Mouse (Mus musculus) hindbrain, embryonic 14.5 days (tissue): ENCODE data around the gene Slc38a1. TPM values are rescaled to one million over a fixed set of nuclear protein-coding genes. Genes with fewer than 3 reads are reported as not detected.

Experiments
- ATAC-seq: fragments of 200-750 bp; cut with Nextera tagmentation; 2 replicates; pipeline ENCODE4 v1.8.0; 2017; ENCODE audit warnings: moderate number of reproducible peaks, mild to moderate bottlenecking, moderate TSS enrichment, moderate library complexity; ENCODE audit not compliant: low FRiP score
- DNase-seq: peaks from one replicate; pipeline ENCODE4 v3.0.0-alpha.2; 2015; ENCODE audit warnings: low spot score
- H3K27ac ChIP-seq: fragments of 300-500 bp; sonication (generic); 2 replicates; pipeline ENCODE4 v1.5.1; 2014; ENCODE audit warnings: mild to moderate bottlenecking, moderate library complexity
- H3K27me3 ChIP-seq: fragments of 300-500 bp; sonication (generic); 2 replicates; pipeline ENCODE4 v1.6.1; 2014; ENCODE audit warnings: mild to moderate bottlenecking, low read length, mixed read lengths; ENCODE audit not compliant: control insufficient read depth, insufficient read depth
- H3K36me3 ChIP-seq: fragments of 300-500 bp; sonication (generic); replicated peaks from 2 replicates; pipeline ENCODE4 v1.6.1; 2014; ENCODE audit not compliant: control insufficient read depth, insufficient read depth
- H3K4me1 ChIP-seq: fragments of 300-500 bp; sonication (generic); replicated peaks from 2 replicates; pipeline ENCODE4 v1.6.1; 2014; ENCODE audit warnings: antibody characterized with exemption, low read length, mixed read lengths; ENCODE audit not compliant: control insufficient read depth, insufficient read depth
- H3K4me2 ChIP-seq: fragments of 300-500 bp; sonication (generic); replicated peaks from 2 replicates; pipeline ENCODE4 v1.6.1; 2014; ENCODE audit warnings: mild to moderate bottlenecking, moderate library complexity
- H3K4me3 ChIP-seq: fragments of 300-500 bp; sonication (generic); replicated peaks from 2 replicates; pipeline ENCODE4 v1.5.1; 2014; ENCODE audit warnings: mild to moderate bottlenecking, low read length
- H3K9ac ChIP-seq: fragments of 300-500 bp; sonication (generic); 2 replicates; pipeline ENCODE4 v1.6.1; 2014
- H3K9me3 ChIP-seq: fragments of 300-500 bp; sonication (generic); 2 replicates; pipeline ENCODE4 v1.6.1; 2016; ENCODE audit warnings: low read length; ENCODE audit not compliant: control insufficient read depth
- WGBS: fragments of 180-500 bp; shearing (Covaris S2); extraction: QIAGEN DNeasy Blood & Tissue Kit; methylation state at CpG from one replicate; pipeline ENCODE4 v1.1.7; 2014; 5-methylcytosine and 5-hydroxymethylcytosine counted together
- polyA plus RNA-seq: library from polyadenylated mRNA; unstranded; fragments of >200 nt; fragmentation: Nextera tagmentation; extraction: Ambion mirVana; gene quantifications from 2 replicates; pipeline ENCODE4 v1.2.1, GENCODE M21; 2014

The Slc38a1 gene
- polyA plus RNA-seq, 1 experiment from 2014 or later: 133 TPM

GRCm38 (mm10) chr15:96592976-96593375, 49.7 kb downstream of the Slc38a1 start:
- Histone ChIP-seq H3K4me2 (no peak overlapping the region), H3K9ac (no peak overlapping the region), H3K27me3 (no peaks in the 10 kb centered on the region), H3K27ac (no peak overlapping the region), H3K4me1 (peaks cover 15% of the 10 kb centered on the region; the same call in 1 of the 2 replicates), H3K9me3 (no peaks in the 10 kb centered on the region), H3K36me3 (peaks cover 62% of the 10 kb centered on the region), H3K4me3 (no peak overlapping the region)
- ATAC-seq (no peak), DNase-seq (no peak)
- 75% methylated on average over 13 of the region's 13 CpGs for WGBS

- WGBS: 81% methylated on average over 10 of the region's 10 CpGs
- no peak overlapping the region for H3K27ac ChIP-seq
Observed at GRCm38 (mm10) chr15:96591876-96592417, 50.8 kb downstream of the Slc38a1 start.

GRCm38 (mm10) chr15:96588996-96589657, 53.6 kb downstream of the Slc38a1 start:
- ATAC-seq (no peak), DNase-seq (no peak)
- WGBS: 40% methylated on average over 9 of the region's 9 CpGs
- H3K36me3 ChIP-seq: peaks cover 88% of the 10 kb centered on the region
- peaks cover 15% of the 10 kb centered on the region; the same call in 1 of the 2 replicates for H3K4me1 ChIP-seq
- no peak overlapping the region for H3K4me3 ChIP-seq
- no peaks in the 10 kb centered on the region for H3K9me3 ChIP-seq
- no peak overlapping the region for H3K9ac ChIP-seq
- no peak overlapping the region for H3K4me2 ChIP-seq
- H3K27ac ChIP-seq: no peak overlapping the region
- H3K27me3 ChIP-seq: no peaks in the 10 kb centered on the region

More at GRCm38 (mm10) chr15:96591876-96592417, 50.8 kb downstream of the Slc38a1 start:
- Histone ChIP-seq H3K9me3 (no peaks in the 10 kb centered on the region), H3K9ac (no peak overlapping the region), H3K4me1 (peaks cover 15% of the 10 kb centered on the region; the same call in 1 of the 2 replicates), H3K4me2 (no peak overlapping the region), H3K27me3 (no peaks in the 10 kb centered on the region), H3K4me3 (no peak overlapping the region), H3K36me3 (peaks cover 66% of the 10 kb centered on the region)
- ATAC-seq: no peak
- no peak for DNase-seq

- peaks cover 96% of the 10 kb centered on the region for H3K36me3 ChIP-seq
- no peak overlapping the region for H3K4me3 ChIP-seq
- H3K27me3 ChIP-seq: no peaks in the 10 kb centered on the region
- H3K9ac ChIP-seq: no peak overlapping the region
- no peak overlapping the region for H3K4me2 ChIP-seq
- no peak overlapping the region for H3K27ac ChIP-seq
- H3K9me3 ChIP-seq: no peaks in the 10 kb centered on the region
- WGBS: 95% methylated on average over 8 of the region's 8 CpGs
- no peak for DNase-seq
- ATAC-seq: no peak
- peaks cover 7% of the 10 kb centered on the region; the same call in 1 of the 2 replicates for H3K4me1 ChIP-seq
Observed at GRCm38 (mm10) chr15:96587998-96588397, 54.7 kb downstream of the Slc38a1 start.

GRCm38 (mm10) chr15:96583371-96584008, 59.2 kb downstream of the Slc38a1 start:
- no peak overlapping the region for H3K9ac ChIP-seq
- H3K4me2 ChIP-seq: no peak overlapping the region
- H3K27me3 ChIP-seq: no peaks in the 10 kb centered on the region
- H3K4me1 ChIP-seq: no peaks in the 10 kb centered on the region
- no peak overlapping the region for H3K27ac ChIP-seq
- no peaks in the 10 kb centered on the region for H3K9me3 ChIP-seq
- no peak overlapping the region for H3K4me3 ChIP-seq
- H3K36me3 ChIP-seq: peaks cover 82% of the 10 kb centered on the region
- no peak for DNase-seq
- 95% methylated on average over 15 of the region's 15 CpGs for WGBS
- no peak for ATAC-seq

- 98% methylated on average over 5 of the region's 5 CpGs for WGBS
- peaks cover 77% of the 10 kb centered on the region for H3K36me3 ChIP-seq
Observed at GRCm38 (mm10) chr15:96576998-96577397, 65.7 kb downstream of the Slc38a1 start.

GRCm38 (mm10) chr15:96568983-96569363, 73.7 kb downstream of the Slc38a1 start:
- WGBS: 82% methylated on average over 2 of the region's 2 CpGs
- ATAC-seq (no peak), DNase-seq (no peak)
- H3K27ac ChIP-seq: no peak overlapping the region
- H3K9me3 ChIP-seq: no peaks in the 10 kb centered on the region
- H3K4me1 ChIP-seq: no peaks in the 10 kb centered on the region
- H3K4me3 ChIP-seq: no peak overlapping the region
- no peaks in the 10 kb centered on the region for H3K27me3 ChIP-seq
- peaks cover 11% of the 10 kb centered on the region; the same call in 1 of the 2 replicates for H3K36me3 ChIP-seq
- no peak overlapping the region for H3K4me2 ChIP-seq
- no peak overlapping the region for H3K9ac ChIP-seq

More at GRCm38 (mm10) chr15:96576998-96577397, 65.7 kb downstream of the Slc38a1 start:
- Histone ChIP-seq H3K4me3 (no peak overlapping the region), H3K27me3 (no peaks in the 10 kb centered on the region), H3K4me2 (no peak overlapping the region), H3K9me3 (no peaks in the 10 kb centered on the region), H3K4me1 (no peaks in the 10 kb centered on the region), H3K27ac (no peak overlapping the region), H3K9ac (no peak overlapping the region)
- DNase-seq (no peak), ATAC-seq (no peak)

- Histone ChIP-seq H3K4me2 (no peak overlapping the region), H3K9ac (no peak overlapping the region), H3K4me3 (no peak overlapping the region), H3K9me3 (no peaks in the 10 kb centered on the region), H3K27ac (no peak overlapping the region), H3K27me3 (no peaks in the 10 kb centered on the region), H3K36me3 (peaks cover 6% of the 10 kb centered on the region; the same call in 1 of the 2 replicates), H3K4me1 (no peaks in the 10 kb centered on the region)
- no peak for DNase-seq
- ATAC-seq: no peak
- 73% methylated on average over 13 of the region's 13 CpGs for WGBS
Observed at GRCm38 (mm10) chr15:96568271-96568982, 74.3 kb downstream of the Slc38a1 start.

- Histone ChIP-seq H3K4me1 (no peaks in the 10 kb centered on the region), H3K9ac (no peak overlapping the region), H3K9me3 (no peaks in the 10 kb centered on the region), H3K4me3 (peak overlapping the region; percentile 18), H3K4me2 (peak overlapping the region; percentile 49), H3K36me3 (no peaks in the 10 kb centered on the region), H3K27me3 (no peaks in the 10 kb centered on the region), H3K27ac (no peak overlapping the region)
- ATAC-seq (no peak), DNase-seq (peak; percentile 36)
- WGBS: 11% methylated on average over 14 of the region's 14 CpGs
Observed at GRCm38 (mm10) chr15:96566850-96567271, 75.9 kb downstream of the Slc38a1 start.
